Mouse (Mus musculus): Measurements from ENCODE around the gene Plcb4. TPM values are rescaled to one million over a fixed set of nuclear protein-coding genes. Genes with fewer than 3 reads are reported as not detected.
"Not testable (repeated sequence)": the region's sequence is repeated elsewhere in the genome, so short reads cannot be mapped to it uniquely, and the experiment has no call there.

Plcb4 gene
- polyA plus RNA-seq, 1 experiment from 2014 or later: 17.6 TPM

- no peaks in the 10 kb centered on the region for H3K36me3 ChIP-seq
- no peak for ATAC-seq (ENCODE audit: insufficient number of reproducible peaks, insufficient read depth, low FRiP score, low TSS enrichment, low read depth)
These were observed 48.5 kb downstream of the Plcb4 start for GRCm38 (mm10) chr2:135707305-135707704.

GRCm38 (mm10) chr2:135708386-135708785, 49.6 kb downstream of the Plcb4 start:
- H3K9ac ChIP-seq: no peak overlapping the region
- no peaks in the 10 kb centered on the region for H3K27me3 ChIP-seq
- ATAC-seq (ENCODE audit: insufficient number of reproducible peaks, insufficient read depth, low FRiP score, low TSS enrichment, low read depth): no peak
- no peaks in the 10 kb centered on the region for H3K9me3 ChIP-seq
- no peaks in the 10 kb centered on the region for H3K36me3 ChIP-seq
- 64% methylated on average over 3 of the region's 3 CpGs for WGBS
- peaks cover 16% of the 10 kb centered on the region for H3K4me1 ChIP-seq
- H3K4me3 ChIP-seq: no peak overlapping the region
- no peak overlapping the region for H3K4me2 ChIP-seq
- no peak overlapping the region; the same call in 1 of the 2 replicates for H3K27ac ChIP-seq

More at GRCm38 (mm10) chr2:135707305-135707704, 48.5 kb downstream of the Plcb4 start:
- Histone ChIP-seq H3K4me3 (no peak overlapping the region), H3K27ac (no peak overlapping the region), H3K4me1 (peaks cover 12% of the 10 kb centered on the region), H3K4me2 (no peak overlapping the region), H3K27me3 (no peaks in the 10 kb centered on the region), H3K9ac (no peak overlapping the region), H3K9me3 (no peaks in the 10 kb centered on the region)
- WGBS: 88% methylated on average over 2 of the region's 2 CpGs

DNA sequence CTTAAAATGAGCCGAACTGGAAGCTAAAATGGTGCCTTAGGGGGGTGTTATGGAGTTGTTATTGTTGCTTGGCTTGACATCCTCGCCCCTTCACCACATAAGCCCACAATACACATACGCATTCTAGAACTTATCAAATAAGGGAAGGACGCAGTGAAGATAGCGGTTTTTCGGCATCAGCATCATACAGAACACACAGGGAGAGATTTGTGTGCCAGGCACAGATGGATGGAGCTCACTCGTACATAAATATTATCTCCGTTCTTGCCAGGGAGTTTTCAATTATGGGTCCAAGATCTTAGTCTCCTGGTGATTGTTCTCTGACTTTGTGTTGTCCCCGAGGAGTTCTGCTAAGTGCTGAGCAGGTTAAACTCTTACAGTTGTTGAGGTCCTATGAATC, 50.0 kb downstream of the Plcb4 start:
- Histone ChIP-seq H3K27me3 (no peaks in the 10 kb centered on the region), H3K4me2 (no peak overlapping the region), H3K9ac (no peak overlapping the region), H3K9me3 (no peaks in the 10 kb centered on the region), H3K27ac (no peak overlapping the region; the same call in 1 of the 2 replicates), H3K36me3 (no peaks in the 10 kb centered on the region), H3K4me1 (peaks cover 16% of the 10 kb centered on the region), H3K4me3 (no peak overlapping the region)
- 82% methylated on average over 9 of the region's 9 CpGs for WGBS
- no peak for ATAC-seq (ENCODE audit: insufficient number of reproducible peaks, insufficient read depth, low FRiP score, low TSS enrichment, low read depth)

- not testable (repeated sequence) for ATAC-seq (ENCODE audit: insufficient number of reproducible peaks, insufficient read depth, low FRiP score, low TSS enrichment, low read depth); H3K4me3 ChIP-seq; H3K36me3 ChIP-seq; H3K9me3 ChIP-seq; H3K9ac ChIP-seq; H3K4me2 ChIP-seq; H3K27me3 ChIP-seq; H3K27ac ChIP-seq
- H3K4me1 ChIP-seq: peaks cover 16% of the 10 kb centered on the region
These were observed 50.9 kb downstream of the Plcb4 start for GRCm38 (mm10) chr2:135709736-135710135.

DNA sequence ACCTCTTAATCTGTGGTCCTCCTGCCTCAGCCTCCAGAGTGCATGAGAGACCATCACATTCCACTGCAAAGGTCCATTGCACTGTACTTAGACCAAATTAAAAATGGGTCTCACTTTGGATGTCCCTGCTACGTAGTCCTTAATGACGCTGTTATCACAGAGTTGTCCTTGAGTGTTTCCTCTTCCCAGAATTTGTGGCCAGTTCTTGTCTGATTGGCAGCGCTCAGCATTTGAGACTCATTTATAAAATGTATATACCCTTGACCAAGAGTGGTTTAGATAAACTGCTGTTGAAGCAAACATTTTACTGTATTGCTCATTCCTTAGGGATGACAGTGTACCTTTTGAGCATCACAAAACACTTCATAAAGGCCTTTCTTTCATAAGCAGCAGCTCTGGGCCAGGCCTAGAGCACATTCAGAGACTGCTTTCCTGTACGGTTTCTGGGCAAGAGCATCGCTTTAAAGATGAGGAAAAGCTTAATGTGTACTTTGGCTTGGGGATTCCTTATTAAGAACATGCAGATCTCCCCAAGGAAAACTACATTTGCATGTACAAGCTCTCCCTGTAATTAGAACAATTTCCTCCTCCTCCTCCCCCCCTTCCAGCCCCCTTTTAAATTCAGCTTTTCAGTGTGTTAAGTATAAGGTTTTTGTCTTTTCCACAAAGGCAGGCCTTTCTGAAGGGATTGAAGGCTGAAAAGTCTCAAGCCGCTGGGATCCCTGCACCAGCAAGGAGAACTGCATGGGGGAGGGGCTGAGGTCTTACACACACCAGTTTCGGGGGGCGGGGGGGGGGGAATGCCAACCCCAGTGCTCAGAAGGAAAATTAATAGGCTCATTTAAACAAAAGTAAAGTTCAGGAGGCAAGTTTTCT, 52.5 kb downstream of the Plcb4 start:
- 32% methylated on average over 8 of the region's 8 CpGs for WGBS
- Histone ChIP-seq H3K27me3 (no peaks in the 10 kb centered on the region), H3K4me1 (peaks cover 18% of the 10 kb centered on the region), H3K9me3 (no peaks in the 10 kb centered on the region), H3K36me3 (no peaks in the 10 kb centered on the region), H3K9ac (no peak overlapping the region), H3K4me2 (peak overlapping the region; percentile 48), H3K27ac (peak overlapping the region; percentile 56), H3K4me3 (peak overlapping the region; percentile 5; the same call in 1 of the 2 replicates)
- peak; percentile 22; the same call in 1 of the 2 replicates for ATAC-seq (ENCODE audit: insufficient number of reproducible peaks, insufficient read depth, low FRiP score, low TSS enrichment, low read depth)

- peaks cover 20% of the 10 kb centered on the region for H3K4me1 ChIP-seq
- peak; percentile 57; the same call in 1 of the 2 replicates for ATAC-seq (ENCODE audit: insufficient number of reproducible peaks, insufficient read depth, low FRiP score, low TSS enrichment, low read depth)
- peak overlapping the region; percentile 48 for H3K4me2 ChIP-seq
- no peaks in the 10 kb centered on the region for H3K36me3 ChIP-seq
- no peaks in the 10 kb centered on the region for H3K9me3 ChIP-seq
- peak overlapping the region; percentile 5; the same call in 1 of the 2 replicates for H3K4me3 ChIP-seq
- H3K9ac ChIP-seq: no peak overlapping the region
- 6% methylated on average over 8 of the region's 8 CpGs for WGBS
- H3K27me3 ChIP-seq: no peaks in the 10 kb centered on the region
- peak overlapping the region; percentile 56 for H3K27ac ChIP-seq
These were observed 53.1 kb downstream of the Plcb4 start for GRCm38 (mm10) chr2:135711925-135712288.

- no peak for ATAC-seq (ENCODE audit: insufficient number of reproducible peaks, insufficient read depth, low FRiP score, low TSS enrichment, low read depth)
- 38% methylated on average over 5 of the region's 5 CpGs for WGBS
- H3K4me2 ChIP-seq: no peak overlapping the region
- H3K9ac ChIP-seq: no peak overlapping the region
- no peak overlapping the region for H3K4me3 ChIP-seq
- 0 out of 2 replicates have a peak overlapping the region, but pooled peaks have one; percentile 22 for H3K27ac ChIP-seq
- peaks cover 23% of the 10 kb centered on the region for H3K4me1 ChIP-seq
- H3K36me3 ChIP-seq: no peaks in the 10 kb centered on the region
- H3K27me3 ChIP-seq: no peaks in the 10 kb centered on the region
- H3K9me3 ChIP-seq: no peaks in the 10 kb centered on the region
These were observed 53.5 kb downstream of the Plcb4 start for GRCm38 (mm10) chr2:135712331-135712730.

DNA sequence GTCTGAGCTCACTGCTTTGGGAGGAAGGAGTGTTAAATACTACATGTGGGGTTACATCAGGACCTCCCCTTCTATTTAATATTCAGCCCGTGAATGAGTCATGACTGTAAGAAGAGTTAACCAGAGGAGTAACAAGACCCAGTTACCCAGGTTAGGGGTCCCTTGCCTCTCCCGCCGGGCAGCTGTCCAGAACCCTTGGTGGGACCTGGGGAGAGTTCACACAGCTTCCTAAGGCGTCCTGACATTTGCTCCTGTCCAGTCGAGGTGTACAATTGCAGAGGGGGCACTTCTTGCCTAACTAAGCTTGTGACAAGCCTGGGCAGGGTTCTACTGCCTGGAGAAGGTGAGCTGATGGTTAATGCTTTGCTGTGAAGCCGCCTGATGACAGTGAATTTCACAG, 54.1 kb downstream of the Plcb4 start:
- WGBS: 64% methylated on average over 6 of the region's 6 CpGs
- Histone ChIP-seq H3K36me3 (no peaks in the 10 kb centered on the region), H3K27me3 (no peaks in the 10 kb centered on the region), H3K9ac (no peak overlapping the region), H3K4me2 (no peak overlapping the region), H3K27ac (0 out of 2 replicates have a peak overlapping the region, but pooled peaks have one; percentile 22), H3K4me3 (no peak overlapping the region), H3K4me1 (peaks cover 29% of the 10 kb centered on the region), H3K9me3 (no peaks in the 10 kb centered on the region)
- no peak for ATAC-seq (ENCODE audit: insufficient number of reproducible peaks, insufficient read depth, low FRiP score, low TSS enrichment, low read depth)

- Histone ChIP-seq H3K27me3 (no peaks in the 10 kb centered on the region), H3K9ac (no peak overlapping the region), H3K4me2 (no peak overlapping the region), H3K27ac (no peak overlapping the region), H3K4me3 (no peak overlapping the region), H3K4me1 (peaks cover 28% of the 10 kb centered on the region), H3K36me3 (no peaks in the 10 kb centered on the region), H3K9me3 (no peaks in the 10 kb centered on the region)
- 81% methylated on average over 4 of the region's 4 CpGs for WGBS
- no peak for ATAC-seq (ENCODE audit: insufficient number of reproducible peaks, insufficient read depth, low FRiP score, low TSS enrichment, low read depth)
These were observed 57.4 kb downstream of the Plcb4 start for GRCm38 (mm10) chr2:135716180-135716579.

- peaks cover 18% of the 10 kb centered on the region for H3K4me1 ChIP-seq
- H3K4me2 ChIP-seq: peak overlapping the region; percentile 45
- no peaks in the 10 kb centered on the region for H3K9me3 ChIP-seq
- H3K9ac ChIP-seq: peak overlapping the region; percentile 17; the same call in 1 of the 2 replicates
- H3K4me3 ChIP-seq: no peak overlapping the region
- no peak for ATAC-seq (ENCODE audit: insufficient number of reproducible peaks, insufficient read depth, low FRiP score, low TSS enrichment, low read depth)
- H3K27ac ChIP-seq: no peak overlapping the region
- 22% methylated on average over 16 of the region's 16 CpGs for WGBS
- no peaks in the 10 kb centered on the region for H3K36me3 ChIP-seq
- no peaks in the 10 kb centered on the region for H3K27me3 ChIP-seq
These were observed 58.7 kb downstream of the Plcb4 start for GRCm38 (mm10) chr2:135717232-135718134.

GRCm38 (mm10) chr2:135722109-135722508, 63.3 kb downstream of the Plcb4 start:
- WGBS: 66% methylated on average over 5 of the region's 5 CpGs
- H3K27ac ChIP-seq: no peak overlapping the region
- H3K27me3 ChIP-seq: no peaks in the 10 kb centered on the region
- no peaks in the 10 kb centered on the region for H3K36me3 ChIP-seq
- no peak for ATAC-seq (ENCODE audit: insufficient number of reproducible peaks, insufficient read depth, low FRiP score, low TSS enrichment, low read depth)
- H3K4me3 ChIP-seq: no peak overlapping the region
- H3K4me1 ChIP-seq: peaks cover 14% of the 10 kb centered on the region
- H3K9ac ChIP-seq: no peak overlapping the region
- no peak overlapping the region for H3K4me2 ChIP-seq
- no peaks in the 10 kb centered on the region for H3K9me3 ChIP-seq
